Mouse (Mus musculus): ENCODE data around the gene Ppfia4.
"Not testable (repeated sequence)": the region's sequence is repeated elsewhere in the genome, so short reads cannot be mapped to it uniquely, and the experiment has no call there.

The Ppfia4 gene

GRCm38 (mm10) chr1:134264341-134264740 is 68.4 kb downstream of the Ppfia4 start:
- no peak for DNase-seq

- not testable (repeated sequence) for DNase-seq
Measured at GRCm38 (mm10) chr1:134249681-134250080, 83.0 kb downstream of the Ppfia4 start.

Data from heart, adult 11 months (tissue).